Mouse (Mus musculus) midbrain, embryonic 13.5 days (tissue): ENCODE results near the gene Nat14. TPM values are rescaled to one million over a fixed set of nuclear protein-coding genes. Genes with fewer than 3 reads are reported as not detected.
A peak's percentile ranks its signal among the peaks of the same experiment; 100 is the strongest.

Experiments used
- ATAC-seq: fragments of 200-750 bp; cut with Nextera tagmentation; 2 replicates; pipeline ENCODE4 v1.8.0; 2017; ENCODE audit warnings: mild to moderate bottlenecking, moderate TSS enrichment, moderate library complexity
- H3K27ac ChIP-seq: fragments of 300-500 bp; sonication (generic); 2 replicates; pipeline ENCODE4 v1.5.1; 2015; ENCODE audit warnings: inconsistent platforms, mild to moderate bottlenecking, moderate library complexity
- H3K27me3 ChIP-seq: fragments of 300-500 bp; sonication (generic); 2 replicates; pipeline ENCODE4 v1.6.1; 2015; ENCODE audit warnings: mild to moderate bottlenecking, inconsistent platforms
- H3K36me3 ChIP-seq: fragments of 300-500 bp; sonication (generic); 2 replicates; pipeline ENCODE4 v1.6.1; 2015; ENCODE audit warnings: mild to moderate bottlenecking, inconsistent platforms
- H3K4me1 ChIP-seq: fragments of 300-500 bp; sonication (generic); replicated peaks from 2 replicates; pipeline ENCODE4 v1.6.1; 2015; ENCODE audit warnings: inconsistent platforms
- H3K4me2 ChIP-seq: fragments of 300-500 bp; sonication (generic); replicated peaks from 2 replicates; pipeline ENCODE4 v1.6.1; 2015; ENCODE audit warnings: moderate library complexity, mild to moderate bottlenecking, inconsistent platforms
- H3K4me3 ChIP-seq: fragments of 300-500 bp; sonication (generic); replicated peaks from 2 replicates; pipeline ENCODE4 v1.5.1; 2015; ENCODE audit warnings: mild to moderate bottlenecking, inconsistent platforms
- H3K9ac ChIP-seq: fragments of 300-500 bp; sonication (generic); replicated peaks from 2 replicates; pipeline ENCODE4 v1.6.1; 2015; ENCODE audit warnings: mild to moderate bottlenecking, inconsistent platforms
- H3K9me3 ChIP-seq: fragments of 300-500 bp; sonication (generic); 2 replicates; pipeline ENCODE4 v1.6.1; 2016; ENCODE audit warnings: mild to moderate bottlenecking, inconsistent platforms
- WGBS: fragments of 180-500 bp; shearing (Covaris S2); methylation state at CpG from one replicate; pipeline ENCODE4 v1.1.7; 2015; 5-methylcytosine and 5-hydroxymethylcytosine counted together
- polyA plus RNA-seq: library from polyadenylated mRNA; unstranded; fragments of >200 nt; fragmentation: Nextera tagmentation; extraction: Ambion mirVana; gene quantifications from 2 replicates; pipeline ENCODE4 v1.2.1, GENCODE M21; 2015

Gene Nat14
- polyA plus RNA-seq, 1 experiment from 2014 or later: 31.1 TPM

GRCm38 (mm10) chr7:4963527-4963926 is 41.7 kb downstream of the Nat14 start:
- WGBS: 85% methylated on average over 5 of the region's 5 CpGs
- H3K9me3 ChIP-seq: no peaks in the 10 kb centered on the region
- no peaks in the 10 kb centered on the region for H3K4me1 ChIP-seq
- H3K36me3 ChIP-seq: no peaks in the 10 kb centered on the region
- H3K4me3 ChIP-seq: no peak overlapping the region
- H3K4me2 ChIP-seq: no peak overlapping the region
- H3K27me3 ChIP-seq: no peaks in the 10 kb centered on the region
- no peak overlapping the region for H3K9ac ChIP-seq
- H3K27ac ChIP-seq: no peak overlapping the region
- 0 out of 2 replicates have a peak, but pooled peaks have one; percentile 34 for ATAC-seq

- Histone ChIP-seq H3K27me3 (no peaks in the 10 kb centered on the region), H3K9me3 (no peaks in the 10 kb centered on the region), H3K4me2 (no peak within 1 kb of the TSS; the same call in 1 of the 2 replicates), H3K27ac (no peak within 1 kb of the TSS), H3K9ac (no peak within 1 kb of the TSS), H3K36me3 (no peaks in the 10 kb centered on the region), H3K4me3 (no peak within 1 kb of the TSS), H3K4me1 (no peaks in the 10 kb centered on the region)
- peak; percentile 69 for ATAC-seq
- 5% methylated on average over 10 of the region's 10 CpGs for WGBS
Measured at GRCm38 (mm10) chr7:4964272-4964671, 42.4 kb downstream of the Nat14 start, which contains the start of gene Sbk2. TSS of gene Sbk2 (minus strand) at chr7:4964406.

- no peak overlapping the region for H3K9ac ChIP-seq
- H3K36me3 ChIP-seq: no peaks in the 10 kb centered on the region
- no peaks in the 10 kb centered on the region for H3K4me1 ChIP-seq
- no peak overlapping the region for H3K27ac ChIP-seq
- H3K27me3 ChIP-seq: no peaks in the 10 kb centered on the region
- 85% methylated on average over 5 of the region's 5 CpGs for WGBS
- H3K4me2 ChIP-seq: no peak overlapping the region
- H3K4me3 ChIP-seq: no peak overlapping the region
- no peaks in the 10 kb centered on the region for H3K9me3 ChIP-seq
- ATAC-seq: no peak
Measured at GRCm38 (mm10) chr7:4964988-4965387, 43.2 kb downstream of the Nat14 start.

- Histone ChIP-seq H3K9me3 (no peaks in the 10 kb centered on the region), H3K4me1 (no peaks in the 10 kb centered on the region), H3K4me3 (no peak within 1 kb of the TSS), H3K27ac (no peak within 1 kb of the TSS), H3K9ac (no peak within 1 kb of the TSS), H3K27me3 (no peaks in the 10 kb centered on the region), H3K4me2 (no peak within 1 kb of the TSS), H3K36me3 (no peaks in the 10 kb centered on the region)
- 41% methylated on average over 6 of the region's 6 CpGs for WGBS
- no peak for ATAC-seq
Measured at GRCm38 (mm10) chr7:4971068-4971467, 49.2 kb downstream of the Nat14 start, which contains the start of gene Sbk3. TSS of gene Sbk3 (minus strand) at chr7:4971168.

- Histone ChIP-seq H3K9me3 (no peaks in the 10 kb centered on the region), H3K9ac (no peak overlapping the region), H3K36me3 (no peaks in the 10 kb centered on the region), H3K27me3 (no peaks in the 10 kb centered on the region), H3K4me1 (no peaks in the 10 kb centered on the region), H3K4me2 (no peak overlapping the region), H3K27ac (no peak overlapping the region), H3K4me3 (no peak overlapping the region)
- ATAC-seq: no peak
- WGBS: 25% methylated on average over 7 of the region's 7 CpGs
Measured at GRCm38 (mm10) chr7:4971710-4972109, 49.9 kb downstream of the Nat14 start.

GRCm38 (mm10) chr7:4972321-4973047 is 50.7 kb downstream of the Nat14 start:
- H3K27me3 ChIP-seq: no peaks in the 10 kb centered on the region
- 84% methylated on average over 18 of the region's 18 CpGs for WGBS
- H3K36me3 ChIP-seq: no peaks in the 10 kb centered on the region
- H3K27ac ChIP-seq: no peak overlapping the region
- H3K9me3 ChIP-seq: no peaks in the 10 kb centered on the region
- H3K4me1 ChIP-seq: no peaks in the 10 kb centered on the region
- H3K4me2 ChIP-seq: no peak overlapping the region
- no peak overlapping the region for H3K9ac ChIP-seq
- no peak for ATAC-seq
- no peak overlapping the region for H3K4me3 ChIP-seq

Other genes starting within 250 kb of the Nat14 start
- gene Hspbp1, start 237.0 kb upstream of the Nat14 start, polyA plus RNA-seq: 122 and 123 TPM in 2 replicates
- 6.8 and 7.6 TPM in 2 replicates for gene Brsk1, start 231.4 kb upstream of the Nat14 start, polyA plus RNA-seq
- 0.22 and 0.24 TPM in 2 replicates for gene Tmem150b, start 196.8 kb upstream of the Nat14 start, polyA plus RNA-seq
- gene Kmt5c, start 181.9 kb upstream of the Nat14 start, polyA plus RNA-seq: 90.0 and 92.5 TPM in 2 replicates
- gene Cox6b2, start 168.9 kb upstream of the Nat14 start, polyA plus RNA-seq: 19.7 and 22.9 TPM in 2 replicates
- not detected in 2 replicates for gene Fam71e2, start 150.7 kb upstream of the Nat14 start, polyA plus RNA-seq
- 0.48 and 1.1 TPM in 2 replicates for gene Il11, start 139.2 kb upstream of the Nat14 start, polyA plus RNA-seq
- 0.45 TPM in 1 of 2 replicates, not detected in the other for gene Tmem190, start 139.1 kb upstream of the Nat14 start, polyA plus RNA-seq
- 2.5 and 3.0 TPM in 2 replicates for gene Tmem238, start 132.4 kb upstream of the Nat14 start, polyA plus RNA-seq
- gene Rpl28, start 129.2 kb upstream of the Nat14 start, polyA plus RNA-seq: 224 and 265 TPM in 2 replicates
- gene Ube2s, start 109.4 kb upstream of the Nat14 start, polyA plus RNA-seq: 281 and 301 TPM in 2 replicates
- 8.8 and 9.7 TPM in 2 replicates for gene Shisa7, start 77.3 kb upstream of the Nat14 start, polyA plus RNA-seq
- 3.3 and 5.3 TPM in 2 replicates for gene Isoc2b, start 51.8 kb upstream of the Nat14 start, polyA plus RNA-seq
- gene Isoc2a, start 44.9 kb upstream of the Nat14 start, polyA plus RNA-seq: 0.43 and 0.65 TPM in 2 replicates
- 0.31 and 0.32 TPM in 2 replicates for gene Gm36210, start 15.5 kb upstream of the Nat14 start, polyA plus RNA-seq
- gene Zfp628, start 6.8 kb upstream of the Nat14 start, polyA plus RNA-seq: 4.3 and 4.4 TPM in 2 replicates
- gene Ssc5d, start 3.8 kb downstream of the Nat14 start, polyA plus RNA-seq: 0.88 and 0.98 TPM in 2 replicates
- gene Sbk2, start 42.4 kb downstream of the Nat14 start, polyA plus RNA-seq: 0.12 and 0.13 TPM in 2 replicates
- 0.10 and 0.13 TPM in 2 replicates for gene Sbk3, start 49.1 kb downstream of the Nat14 start, polyA plus RNA-seq
- 65.2 and 68.4 TPM in 2 replicates for gene Zfp579, start 74.1 kb downstream of the Nat14 start, polyA plus RNA-seq
- 8.6 and 8.9 TPM in 2 replicates for gene Zfp524, start 92.4 kb downstream of the Nat14 start, polyA plus RNA-seq
- gene Fiz1, start 92.7 kb downstream of the Nat14 start, polyA plus RNA-seq: 42.0 and 51.1 TPM in 2 replicates
- 0.89 and 1.3 TPM in 2 replicates for gene Gm44973, start 93.5 kb downstream of the Nat14 start, polyA plus RNA-seq
- gene Zfp865, start 98.3 kb downstream of the Nat14 start, polyA plus RNA-seq: 5.7 and 7.9 TPM in 2 replicates
- gene Ccdc106, start 98.5 kb downstream of the Nat14 start, polyA plus RNA-seq: 25.8 and 30.1 TPM in 2 replicates
- gene 4632433K11Rik, start 112.1 kb downstream of the Nat14 start, polyA plus RNA-seq: not detected in 2 replicates
- gene Zfp784, start 116.4 kb downstream of the Nat14 start, polyA plus RNA-seq: 10.5 and 11.2 TPM in 2 replicates
- gene Zfp580, start 129.5 kb downstream of the Nat14 start, polyA plus RNA-seq: 70.1 and 72.8 TPM in 2 replicates
- 121 and 128 TPM in 2 replicates for gene U2af2, start 140.1 kb downstream of the Nat14 start, polyA plus RNA-seq
- 73.5 and 80.1 TPM in 2 replicates for gene Epn1, start 158.2 kb downstream of the Nat14 start, polyA plus RNA-seq
- not detected in 2 replicates for gene Rfpl4, start 194.9 kb downstream of the Nat14 start, polyA plus RNA-seq
- gene Rasl2-9, start 203.9 kb downstream of the Nat14 start, polyA plus RNA-seq: 0.38 and 0.41 TPM in 2 replicates
- gene Vmn1r55, start 227.6 kb downstream of the Nat14 start, polyA plus RNA-seq: 0.01 TPM in 1 of 2 replicates, not detected in the other